Mouse (Mus musculus): ENCODE results near the gene Mrpl34.
A peak's percentile ranks its signal among the peaks of the same experiment; 100 is the strongest.

Gene Mrpl34

DNA sequence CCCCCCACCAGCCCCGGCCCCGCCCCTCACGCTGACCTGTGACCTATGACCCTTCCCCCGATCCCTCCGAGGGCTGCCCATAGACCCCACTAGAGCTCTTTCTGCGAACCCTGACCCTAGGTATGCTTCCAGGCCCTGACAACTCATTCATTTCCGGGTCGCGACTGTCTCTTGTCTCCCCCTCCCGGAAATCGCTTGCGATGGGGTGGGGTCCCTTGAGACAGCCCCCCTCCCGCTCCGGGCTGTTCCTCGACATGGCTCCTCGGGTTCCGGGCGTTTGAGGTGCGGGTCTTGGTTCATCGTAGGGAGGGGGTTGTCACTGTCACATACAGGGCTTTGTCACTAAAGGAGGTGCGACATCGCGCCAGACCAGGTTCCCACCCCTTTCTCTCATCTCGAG, 4.7 kb downstream of the Mrpl34 start:
- DNase-seq: peak; percentile 80

DNA sequence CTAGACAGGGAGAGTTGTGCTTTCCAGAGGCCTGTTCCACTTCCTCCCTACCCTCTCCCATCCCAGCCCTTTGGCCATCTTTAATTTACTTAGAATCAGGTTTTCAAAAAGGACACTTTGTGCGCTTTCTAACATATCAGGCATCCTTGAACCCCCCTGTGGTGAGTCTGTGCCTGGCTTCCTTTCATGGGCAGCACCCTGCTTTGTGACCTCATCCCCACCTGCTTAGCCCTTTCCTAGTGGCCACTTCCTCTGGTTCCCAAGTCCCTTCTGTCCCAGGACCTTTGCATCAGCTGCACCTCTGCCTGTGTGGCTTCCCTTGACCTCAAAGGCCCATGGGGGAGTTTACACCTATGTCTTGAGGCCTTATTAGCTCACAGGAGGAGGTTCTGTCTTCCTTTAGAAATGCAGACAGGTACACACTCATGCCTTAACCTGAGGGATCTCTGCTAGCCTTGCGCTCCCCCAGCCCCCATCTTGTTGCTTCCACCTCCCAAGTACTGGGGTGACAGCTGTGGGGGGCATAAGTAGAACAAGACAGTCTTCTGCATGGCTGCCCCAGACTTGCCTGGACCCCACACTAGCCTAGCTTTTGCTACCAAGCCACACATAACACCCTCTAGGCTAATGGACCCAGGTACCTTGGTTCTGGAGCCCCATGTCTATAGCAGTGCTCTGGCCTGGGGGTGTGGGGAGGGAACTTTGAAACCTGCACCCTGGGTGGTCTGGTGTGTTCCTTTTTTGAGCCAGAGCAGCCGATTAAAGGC, 5.6 kb downstream of the Mrpl34 start:
- peak; percentile 68 for DNase-seq

DNA sequence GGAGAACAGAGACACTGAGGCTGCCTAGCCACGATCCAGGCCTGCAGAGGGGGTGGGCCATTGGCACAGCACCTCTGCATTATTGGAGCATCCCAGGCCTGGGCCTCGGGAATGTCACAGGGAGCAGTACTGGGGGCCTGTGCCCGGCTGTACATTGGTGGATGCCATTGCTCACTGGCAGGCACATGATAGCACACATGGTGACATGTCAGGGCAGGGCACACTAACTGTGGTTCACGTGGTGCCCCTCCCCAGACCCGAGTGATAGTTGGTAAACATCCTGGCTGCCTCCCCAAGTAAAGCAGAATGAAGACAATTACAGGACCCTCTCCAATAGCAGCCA, 6.1 kb downstream of the Mrpl34 start:
- DNase-seq: peak; percentile 55

DNA sequence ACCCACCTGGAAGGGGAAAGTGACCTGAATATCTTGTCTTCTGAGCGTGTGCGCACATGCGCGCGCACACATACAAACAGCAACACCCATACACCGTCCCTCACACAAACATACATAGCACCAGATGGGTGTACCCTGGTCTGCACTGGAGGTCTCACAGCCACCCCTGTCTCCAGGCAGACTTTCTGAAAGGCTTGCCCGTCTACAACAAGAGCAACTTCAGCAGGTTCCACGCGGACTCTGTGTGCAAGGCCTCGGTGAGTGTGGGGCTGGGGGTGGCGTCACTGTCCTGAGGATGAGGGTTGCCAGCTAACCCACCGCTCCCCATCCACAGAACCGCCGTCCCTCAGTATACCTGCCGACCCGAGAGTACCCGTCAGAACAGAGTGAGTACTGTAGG, 7.1 kb downstream of the Mrpl34 start:
- DNase-seq: no peak

DNA sequence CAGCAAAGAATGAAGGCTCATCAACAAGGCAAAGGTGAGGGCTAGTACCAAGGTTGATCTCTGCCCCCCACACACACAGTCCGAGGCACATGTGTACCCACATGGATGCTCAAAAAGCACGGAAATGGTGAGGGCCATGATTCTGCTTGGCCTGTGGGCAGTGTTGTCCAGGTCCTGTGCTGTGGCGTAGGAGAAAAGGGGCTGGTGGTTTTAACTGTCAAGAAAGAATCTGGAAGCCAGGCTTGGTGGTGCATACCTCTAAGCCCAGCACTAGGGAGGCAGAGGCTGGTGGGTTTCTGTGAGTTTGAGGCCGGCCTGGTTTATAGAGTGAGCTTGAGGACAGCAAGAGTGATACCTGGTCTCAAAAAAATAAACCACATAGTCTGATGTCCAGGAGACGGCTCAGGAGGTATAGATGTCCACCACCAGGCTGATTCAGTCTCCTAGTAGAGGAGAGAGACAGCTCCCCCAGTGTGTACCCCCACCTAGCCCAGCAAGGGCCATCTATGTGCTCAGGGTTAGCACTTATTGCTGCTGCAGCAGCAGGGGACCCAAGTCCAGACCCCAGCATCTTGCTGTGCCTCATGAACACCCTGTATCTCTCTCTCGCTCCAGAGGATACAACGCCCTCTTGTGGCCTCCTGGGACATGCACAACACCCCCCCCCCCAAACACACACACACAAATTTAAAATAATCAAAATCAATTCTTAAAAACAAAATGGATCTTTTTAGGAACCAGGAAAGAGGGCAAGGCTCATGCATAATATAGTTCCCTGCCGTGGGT, 8.0 kb downstream of the Mrpl34 start:
- no peak for DNase-seq

DNA sequence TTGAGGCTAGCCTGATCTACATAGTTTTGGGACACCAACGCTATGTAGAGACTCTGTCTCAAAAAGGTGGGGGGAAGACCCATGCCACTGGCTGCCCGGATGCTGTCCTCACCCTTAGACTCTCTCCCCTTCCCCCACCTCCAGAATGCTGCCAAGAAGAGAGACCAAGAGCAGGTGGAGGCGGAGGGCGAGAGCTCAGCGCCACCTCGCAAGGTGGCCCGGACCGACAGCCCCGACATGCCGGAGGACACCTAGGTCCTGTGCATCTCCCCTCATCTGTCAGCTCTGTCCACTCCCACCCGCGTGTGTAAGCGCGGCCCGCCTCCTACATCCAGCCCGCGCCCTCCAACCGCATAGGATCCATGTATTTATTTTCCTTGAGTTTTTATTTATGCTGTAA, 9.6 kb downstream of the Mrpl34 start:
- no peak for DNase-seq

DNA sequence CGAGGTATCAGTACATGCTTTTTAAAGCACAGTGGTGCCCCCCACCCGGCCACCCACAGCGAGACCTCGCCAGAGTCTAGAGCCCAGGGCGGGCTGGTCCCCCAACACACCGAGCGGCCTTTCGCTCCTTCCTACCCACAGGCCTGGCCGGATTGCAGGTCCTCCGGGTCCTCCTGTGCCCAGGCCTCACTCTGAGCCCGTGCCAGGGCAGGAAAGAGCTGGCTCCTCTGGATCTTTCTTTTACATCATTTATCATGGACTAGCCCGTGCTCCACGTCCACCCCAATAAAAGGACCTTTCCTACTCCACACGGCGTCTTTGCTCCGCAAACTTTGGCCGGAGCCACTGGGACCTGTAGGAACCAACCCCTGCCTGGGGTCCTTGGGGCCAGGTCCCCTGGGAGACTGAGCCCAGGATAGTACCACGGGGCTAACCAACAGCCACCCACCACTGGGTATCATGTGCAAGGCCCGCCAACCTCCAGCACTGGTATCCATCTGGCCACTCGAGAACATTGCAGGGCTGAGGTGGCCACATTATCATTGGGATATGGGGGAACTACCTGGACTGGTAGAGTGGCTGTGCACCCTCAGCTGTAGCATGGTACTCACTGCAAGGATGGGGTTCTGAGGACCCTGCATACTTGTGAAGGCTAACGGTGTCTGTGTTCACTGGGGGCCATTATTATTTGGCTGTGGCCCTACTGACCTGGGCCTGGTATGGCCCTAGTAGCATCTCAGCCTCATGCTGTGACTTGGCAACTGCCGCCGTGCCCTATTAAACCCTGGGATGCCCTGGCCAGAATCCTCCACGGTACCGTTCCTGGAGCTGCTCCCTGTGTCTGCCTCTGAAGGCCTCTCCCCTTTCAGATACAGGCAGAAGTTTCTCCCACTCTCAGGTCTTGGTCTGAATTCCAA, 10.3 kb downstream of the Mrpl34 start:
- DNase-seq: peak; percentile 82

DNA sequence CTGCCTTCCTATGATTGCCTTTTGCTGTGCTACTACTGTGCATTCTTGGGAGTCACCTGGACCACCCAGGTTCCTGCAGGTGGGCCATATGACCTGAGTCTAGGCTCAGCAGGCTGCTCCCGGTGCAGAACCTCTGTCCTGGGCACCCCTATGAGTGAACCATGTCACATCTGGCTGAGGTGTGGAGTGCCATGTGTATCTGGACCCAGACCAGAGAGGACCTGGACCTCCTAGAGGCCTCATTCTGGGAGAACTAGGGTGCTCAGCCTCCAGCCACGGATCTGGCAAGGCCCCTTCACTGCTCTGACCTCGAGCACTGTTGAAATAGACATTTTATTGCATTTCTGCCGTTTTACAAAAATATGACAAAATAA, 10.9 kb downstream of the Mrpl34 start:
- peak; percentile 67 for DNase-seq

DNA sequence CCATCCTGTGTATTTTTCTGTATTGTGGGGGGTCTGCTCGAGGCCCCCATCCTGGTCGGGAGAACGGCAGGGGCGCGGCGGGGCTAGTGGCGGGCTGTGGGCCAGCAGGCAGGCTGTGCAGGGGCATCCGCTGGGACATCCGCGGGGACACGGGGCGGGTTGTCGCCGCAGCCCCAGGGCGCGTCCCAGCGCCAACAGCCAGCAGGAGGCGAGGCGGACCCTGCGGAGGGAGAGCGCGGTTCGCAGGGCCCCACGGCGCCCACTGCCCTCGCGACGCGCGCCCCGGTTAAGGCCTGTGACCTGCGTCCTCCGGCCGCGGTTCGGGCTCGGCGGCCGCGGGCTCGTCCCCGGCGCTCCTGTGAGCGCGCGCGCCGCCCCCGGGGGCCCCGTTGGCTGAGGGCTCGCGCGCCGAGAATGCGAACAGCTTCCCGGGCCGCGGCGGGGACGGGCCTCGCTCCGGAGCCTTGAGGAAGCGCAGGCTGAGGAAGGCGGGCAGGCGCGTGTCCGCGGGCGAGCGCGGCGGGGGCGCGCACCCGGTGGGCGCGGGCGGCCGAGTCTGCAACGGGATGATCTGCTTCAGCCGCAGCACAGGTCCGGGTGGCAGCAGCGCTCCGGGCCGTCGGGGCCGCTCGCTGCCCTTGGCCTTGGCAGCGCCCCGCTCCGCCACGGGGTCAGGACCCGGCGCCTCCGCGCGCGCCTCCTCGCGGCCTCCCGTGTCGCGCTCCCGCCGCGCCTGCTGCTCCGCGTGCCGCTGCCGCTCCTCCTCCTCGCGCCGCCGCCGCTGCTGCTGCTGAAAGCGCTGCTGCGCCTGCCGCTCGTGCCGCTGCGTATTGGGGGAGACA, 11.6 kb downstream of the Mrpl34 start:
- peak; percentile 85 for DNase-seq

DNA sequence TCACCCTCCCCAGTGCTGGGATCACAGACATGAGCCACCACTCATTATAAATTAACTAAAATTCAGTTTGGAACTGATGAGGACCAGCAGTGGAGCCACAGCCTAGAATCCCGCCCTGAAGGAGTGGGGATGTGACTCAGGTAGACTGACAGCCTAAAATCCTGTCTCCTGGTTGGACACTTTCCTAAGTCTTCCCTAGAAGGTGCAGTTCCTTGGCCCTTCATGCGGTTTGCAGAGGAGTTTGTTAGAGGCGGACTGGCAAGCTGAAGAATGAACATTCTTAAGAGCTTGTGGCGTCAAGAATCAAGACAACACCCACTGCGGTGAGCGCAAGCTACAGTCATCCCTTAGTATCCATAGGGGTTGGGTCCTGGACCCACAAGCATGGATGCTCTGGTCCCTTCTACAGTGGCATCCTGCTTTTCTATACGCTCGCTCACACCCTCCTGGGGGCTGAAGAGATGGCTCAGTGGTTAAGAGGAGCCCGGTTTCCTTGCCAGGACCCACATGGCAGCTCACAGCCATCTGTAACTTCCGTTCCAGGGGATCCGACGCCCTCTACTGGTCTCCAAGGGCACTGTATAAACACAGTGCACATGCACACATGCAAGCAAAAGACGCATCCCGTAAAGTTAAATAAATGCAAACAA, 12.6 kb downstream of the Mrpl34 start:
- DNase-seq: peak; percentile 67

DNA sequence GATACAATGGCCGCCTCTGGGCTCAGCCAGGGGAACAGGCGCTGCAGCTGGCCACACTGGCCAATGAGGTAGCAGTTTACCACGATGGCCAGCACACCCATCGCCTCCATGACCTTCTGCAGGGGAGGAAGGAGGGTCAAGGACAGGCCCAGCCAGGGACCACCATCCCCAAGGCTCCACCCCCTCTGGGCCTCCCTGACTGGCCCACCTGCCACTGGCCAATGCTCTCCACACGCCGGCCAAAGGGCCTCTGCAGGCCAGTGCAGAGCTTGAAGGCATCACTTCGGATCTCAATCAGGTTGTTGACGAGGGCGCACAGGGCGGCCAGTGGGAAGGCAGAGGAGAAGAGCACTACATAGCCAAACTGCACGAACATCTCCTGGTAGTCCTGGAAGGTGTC, 14.2 kb downstream of the Mrpl34 start:
- no peak for DNase-seq

DNA sequence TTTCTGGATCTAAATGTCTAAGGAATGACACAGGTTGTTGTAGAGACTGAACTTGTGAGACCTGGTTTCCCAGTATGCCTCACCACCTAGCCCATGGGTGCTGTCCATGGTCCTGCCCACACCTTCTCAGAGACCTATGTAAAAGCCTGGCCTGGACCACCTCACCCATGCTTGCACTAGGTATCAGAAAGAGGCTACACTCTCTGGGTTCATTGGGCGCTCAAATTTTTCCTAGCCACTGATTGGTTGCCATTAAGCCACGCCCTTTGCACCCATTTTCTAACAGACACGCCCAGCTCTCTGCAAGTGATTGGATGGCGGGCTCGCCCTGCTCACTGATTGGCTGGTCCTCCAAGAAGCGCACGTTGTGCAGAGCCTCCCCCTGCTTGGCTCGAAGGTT, 19.2 kb downstream of the Mrpl34 start:
- no peak for DNase-seq

DNA sequence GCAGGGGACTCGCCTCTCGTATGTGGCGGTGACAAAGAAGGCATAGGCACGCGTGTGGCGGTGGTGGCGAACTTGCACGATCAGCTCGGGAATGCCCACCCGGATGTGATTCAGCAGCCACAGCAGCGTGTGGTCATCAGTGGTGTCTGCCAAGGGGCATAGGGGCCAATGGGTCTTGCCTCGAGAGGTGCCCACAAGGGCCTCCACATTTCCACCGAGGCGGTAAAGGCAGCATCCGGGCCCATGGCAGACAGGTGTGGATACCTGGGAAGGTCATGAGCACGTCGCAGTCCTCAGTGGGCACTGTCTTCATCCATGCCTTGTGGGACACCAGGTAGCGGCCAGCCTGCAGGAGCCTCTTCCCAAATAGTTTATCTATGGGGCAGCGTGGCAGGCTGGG, 20.0 kb downstream of the Mrpl34 start:
- no peak for DNase-seq

DNA sequence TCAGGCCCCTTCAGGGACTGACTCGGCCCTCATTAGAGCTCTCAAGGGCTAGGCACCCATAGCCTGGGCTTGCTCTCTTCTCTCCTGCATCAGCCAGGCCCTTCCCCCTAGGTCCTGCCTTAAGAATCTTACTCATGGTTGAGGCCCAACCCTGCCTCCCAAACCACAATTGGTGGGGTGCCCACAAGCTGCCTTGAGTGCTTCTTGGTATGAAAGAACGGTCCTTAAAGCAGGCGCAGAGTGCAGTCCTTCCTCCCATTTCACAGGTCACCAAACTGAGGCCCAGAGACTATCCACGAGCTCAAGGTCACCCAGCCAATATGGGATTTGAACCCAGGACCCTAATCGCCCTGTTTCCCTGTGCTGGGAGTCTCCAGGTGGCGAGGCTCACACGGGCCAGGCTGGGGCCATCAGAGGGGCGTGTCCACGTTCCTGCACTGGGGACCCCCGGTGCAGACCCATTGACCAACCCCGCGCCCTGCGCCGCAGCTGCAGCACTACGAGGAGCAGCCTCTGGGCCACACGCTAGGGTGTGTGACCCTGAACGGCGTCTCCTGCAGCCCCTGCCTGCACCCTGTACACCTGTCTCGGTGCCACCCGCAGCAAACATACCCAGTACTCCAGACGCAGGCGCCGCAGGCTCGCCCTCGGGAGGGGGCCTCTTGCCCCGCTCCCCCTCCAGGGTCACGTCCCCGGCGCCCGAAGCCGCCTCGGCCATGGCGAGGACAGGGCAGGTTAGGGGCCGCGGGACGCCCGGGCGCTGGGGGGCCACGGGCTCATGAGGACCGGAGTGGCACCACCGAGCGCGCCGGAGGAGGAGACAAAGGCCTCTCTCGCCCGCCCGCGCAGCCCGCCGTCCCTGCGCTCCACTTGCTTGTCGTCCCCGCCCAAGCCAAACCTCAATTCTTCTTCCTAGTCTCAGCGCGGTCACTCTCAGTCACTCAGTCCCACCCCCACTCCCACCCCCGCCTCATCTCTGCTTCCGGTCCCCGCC, 20.7 kb downstream of the Mrpl34 start, which contains the start of gene Ano8:
Ano8 (minus strand) TSS at position 822 of the 994 bp plus-strand sequence.
- DNase-seq: peak; percentile 86

DNA sequence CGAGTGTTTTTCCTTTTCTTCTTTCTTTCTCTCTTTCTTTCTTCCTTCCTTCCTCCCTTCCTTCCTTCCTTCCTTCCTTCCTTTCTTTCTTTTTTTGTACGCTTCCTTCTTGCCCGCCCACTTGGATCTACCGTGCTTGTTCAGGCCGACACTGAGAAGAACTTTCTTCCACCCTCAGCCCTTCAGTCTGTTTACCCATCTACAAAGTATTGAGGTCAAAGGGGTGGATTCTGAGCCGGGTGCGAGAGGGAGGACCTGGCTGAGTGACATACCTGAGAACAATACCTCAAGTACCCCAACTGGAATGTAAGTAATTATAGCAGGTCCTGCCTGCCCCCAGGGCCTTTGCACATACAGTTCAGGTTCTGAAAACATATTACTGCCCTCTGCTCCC, 21.4 kb downstream of the Mrpl34 start:
- peak; percentile 57 for DNase-seq

DNA sequence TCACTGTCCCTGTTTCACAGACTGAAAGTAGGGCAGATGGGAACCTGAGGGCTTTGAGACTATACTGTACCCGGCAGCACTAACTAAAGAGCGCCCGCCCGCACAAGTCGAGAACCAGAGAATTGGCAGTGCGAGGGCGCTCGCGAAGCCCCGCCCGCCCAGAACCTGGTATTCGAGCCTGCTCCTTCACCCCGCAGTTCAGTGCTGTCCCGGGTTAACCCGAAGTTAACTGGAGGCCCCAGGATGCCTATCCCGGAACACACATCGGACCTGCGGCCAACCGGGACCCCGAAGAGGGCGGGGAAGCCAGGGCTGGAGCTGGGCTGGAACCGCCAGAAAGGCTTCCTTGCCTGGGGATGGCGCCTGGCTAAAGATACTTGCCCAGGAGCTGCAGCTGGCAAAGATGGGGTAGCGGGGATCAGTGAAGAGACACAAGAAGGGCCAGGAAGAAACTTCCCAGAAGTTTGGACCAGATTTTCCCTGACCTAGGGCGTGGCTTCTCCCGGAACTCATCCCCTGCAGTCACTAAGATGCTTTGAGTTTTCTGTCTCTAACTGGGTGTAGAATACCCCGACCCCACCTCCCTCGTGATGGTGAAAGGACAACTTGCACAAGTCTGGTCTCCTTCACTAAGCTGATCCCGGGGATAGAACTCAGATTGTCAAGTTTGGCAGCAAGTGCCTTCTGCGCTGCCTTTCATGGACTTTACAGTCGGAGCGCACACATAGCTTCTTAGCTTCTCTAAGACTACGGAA, 23.1 kb downstream of the Mrpl34 start, which contains the start of gene Gtpbp3:
Gtpbp3 (plus strand) TSS at position 413 of the 755 bp plus-strand sequence.
- peak; percentile 72 for DNase-seq

DNA sequence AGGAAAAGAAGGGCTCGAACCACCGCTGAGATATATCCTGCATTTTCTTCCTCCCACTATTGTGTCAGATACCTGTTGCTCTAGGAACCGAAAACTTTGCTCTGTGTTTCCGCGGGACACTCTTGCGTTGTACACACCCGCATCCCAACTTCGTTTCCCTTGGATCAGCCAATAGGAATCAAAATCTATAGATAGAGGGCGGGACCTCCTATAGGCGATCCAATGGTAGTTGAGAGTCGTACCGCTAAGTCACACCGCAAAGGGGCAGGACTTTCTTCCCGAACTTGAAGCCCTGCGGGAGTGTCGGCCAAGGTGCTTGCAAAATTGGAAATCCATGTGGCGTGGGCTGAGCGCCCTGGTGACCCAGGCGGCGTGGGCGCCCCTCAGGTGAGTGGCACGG, 23.7 kb downstream of the Mrpl34 start:
- peak; percentile 96 for DNase-seq

DNA sequence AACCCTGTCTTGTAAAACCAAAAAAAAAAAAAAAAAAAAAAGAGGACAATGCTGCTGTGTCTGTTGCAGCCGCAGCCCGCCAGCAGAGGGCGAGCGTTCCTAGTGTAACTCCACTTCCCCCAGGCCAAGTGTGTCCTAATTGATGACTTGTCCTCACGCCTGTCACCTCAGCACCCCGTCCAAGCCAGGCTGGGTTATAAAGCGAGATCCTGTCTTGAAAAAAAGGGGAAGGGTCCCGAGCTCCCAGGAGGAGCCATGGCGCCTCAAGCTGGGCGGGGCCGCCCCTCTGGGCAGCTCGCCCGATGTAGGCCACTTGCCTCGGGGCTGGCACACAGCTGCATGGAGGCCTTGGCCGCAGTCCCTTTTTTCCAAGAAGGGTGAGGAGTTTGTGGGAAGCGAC, 30.3 kb downstream of the Mrpl34 start:
- peak; percentile 91 for DNase-seq

DNA sequence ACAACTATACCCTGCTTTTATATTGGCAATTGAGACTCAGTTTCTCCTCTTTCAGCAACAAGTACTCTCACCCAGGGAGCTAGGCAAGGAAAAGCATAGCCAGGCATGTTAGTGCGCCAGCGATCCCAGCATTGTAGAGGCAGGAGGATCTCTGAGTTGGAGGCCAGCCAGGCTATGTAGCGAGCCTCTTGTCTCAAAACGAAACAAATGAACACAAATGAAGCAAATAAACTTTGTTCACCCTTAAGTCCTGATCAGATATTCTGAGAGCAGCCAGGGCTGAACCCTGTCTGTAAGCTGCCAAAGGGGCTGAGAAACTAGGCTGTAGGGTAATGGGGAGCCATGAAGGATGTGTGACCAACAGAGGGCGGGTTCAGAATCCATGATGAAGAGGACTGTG, 31.1 kb downstream of the Mrpl34 start:
- no peak for DNase-seq

DNA sequence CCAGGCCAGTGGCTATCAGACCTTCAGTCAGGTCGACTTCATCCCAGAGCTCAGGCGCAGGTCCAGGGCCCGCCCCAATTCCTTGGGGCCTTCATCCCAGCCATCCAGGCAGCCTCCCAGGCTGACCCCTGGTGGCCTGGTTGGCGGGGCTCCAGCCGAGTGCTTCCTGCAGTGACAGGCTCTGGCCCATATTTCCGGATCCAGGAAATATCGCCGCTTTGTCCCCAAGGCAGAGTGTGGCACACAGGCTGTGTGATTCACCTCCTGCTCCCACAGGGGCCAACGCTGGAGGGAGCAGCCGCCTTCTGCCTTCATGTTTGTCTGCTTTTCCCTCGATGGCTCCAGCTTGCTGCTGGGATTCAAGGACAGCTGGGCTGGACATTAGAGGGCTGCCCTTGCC, 31.7 kb downstream of the Mrpl34 start:
- DNase-seq: peak; percentile 78

Data from cerebellum, adult 9-10 months (tissue).